ENCODE assay signal across 10 mouse cellular contexts in genomic region chr8:31720585-31720984, GRCm38 (mm10).
A peak's percentile ranks its signal among the peaks of the same experiment; 100 is the strongest.
DNase-seq lines count a peak whose midpoint lies in the region; ATAC-seq and TF ChIP-seq lines count a peak whose summit lies in the region.
"Had no signal": no experiment of that assay in that cellular context is flagged by ENCODE, and none has a peak within 500 bp of the region (broad histone marks: within the 10 kb centered on the region; RNA-seq: fewer than 3 reads in every experiment).

No protein-coding gene starts in this region.

- no peak for TF ChIP-seq EP300 in liver, embryonic 14.5 days (IDR thresholded peaks at IDR 0.05; ENCODE audit: low read depth)

- TF ChIP-seq POLR2A in brain, embryonic 14.5 days (IDR thresholded peaks at IDR 0.05; ENCODE audit: borderline replicate concordance, extremely low read depth, insufficient read depth, insufficient read length, poor library complexity, severe bottlenecking), result no peak

- intact Hi-C loops in gastrocnemius, postnatal 36 days (cut with DNase I), result no loop called here

- DNase-seq in forebrain, embryonic 14.5 days (ENCODE audit: low spot score), result peak; percentile 27
- no peak for DNase-seq in forebrain, embryonic 10.5 days (ENCODE audit: extremely low spot score, low spot score)
- peak; percentile 75 for DNase-seq in 3134 (ENCODE audit: extremely low read depth, insufficient read length, low spot score)
- peak; percentile 55 for DNase-seq in brain, embryonic 14.5 days (ENCODE audit: low read depth)
- DNase-seq in liver, embryonic 14.5 days (ENCODE audit: low read depth in 3 of 3, low spot score in 3 of 3), result peak in 1 of 3 experiments; percentile 24
- DNase-seq in spleen, postnatal 36 days (ENCODE audit: low spot score in 2 of 2), result no peak
- DNase-seq in layer of hippocampus, postnatal 25 days (ENCODE audit: extremely low spot score in 1 of 2, low spot score in 1 of 2), result no peak
- no peak for DNase-seq in gastrocnemius, postnatal 36 days
- DNase-seq: cerebellum, postnatal 14 days had no signal

- no peaks in the 10 kb centered on the region for H3K4me1 ChIP-seq in forebrain, embryonic 14.5 days (ENCODE audit: control insufficient read depth, insufficient read depth, low read length)
- peaks cover 8% of the 10 kb centered on the region for H3K4me1 ChIP-seq in forebrain, embryonic 10.5 days
- peaks cover 44 to 53% of the 10 kb centered on the region in 2 experiments for H3K4me1 ChIP-seq in liver, embryonic 14.5 days (replicated peaks; ENCODE audit: control insufficient read depth in 2 of 2, insufficient read depth in 2 of 2, low read length in 1 of 2)
- H3K4me1 ChIP-seq: midbrain, embryonic 12.5 days had no signal

- H3K4me3 ChIP-seq in forebrain, embryonic 14.5 days (ENCODE audit: low read depth, low read length), result no peak overlapping the region
- H3K4me3 ChIP-seq in forebrain, embryonic 10.5 days, result no peak overlapping the region
- no peak overlapping the region for H3K4me3 ChIP-seq in liver, embryonic 14.5 days (ENCODE audit: insufficient read depth in 1 of 2, low read depth in 2 of 2, low read length in 2 of 2)
- H3K4me3 ChIP-seq: midbrain, embryonic 12.5 days had no signal

- H3K27me3 ChIP-seq in forebrain, embryonic 14.5 days (replicated peaks; ENCODE audit: control insufficient read depth, insufficient read depth, low read length), result no peaks in the 10 kb centered on the region
- no peaks in the 10 kb centered on the region for H3K27me3 ChIP-seq in forebrain, embryonic 10.5 days (ENCODE audit: poor library complexity, severe bottlenecking)
- H3K27me3 ChIP-seq in liver, embryonic 14.5 days (ENCODE audit: control insufficient read depth, insufficient read depth, low read length), result no peaks in the 10 kb centered on the region
- H3K27me3 ChIP-seq: midbrain, embryonic 12.5 days had no signal

- H3K4me2 ChIP-seq in forebrain, embryonic 14.5 days (ENCODE audit: low read length), result no peak overlapping the region
- peak overlapping the region; percentile 61 for H3K4me2 ChIP-seq in liver, embryonic 14.5 days (ENCODE audit: low read depth)
- H3K4me2 ChIP-seq: midbrain, embryonic 12.5 days had no signal

- 39% methylated on average over 3 of the region's 3 CpGs for WGBS in forebrain, embryonic 14.5 days
- 47% methylated on average over 3 of the region's 3 CpGs for WGBS in forebrain, embryonic 10.5 days
- 21% methylated on average over 3 of the region's 3 CpGs for WGBS in liver, embryonic 14.5 days (ENCODE audit: insufficient replicate concordance)

- H3K27ac ChIP-seq in forebrain, embryonic 14.5 days (ENCODE audit: low read depth, low read length), result no peak overlapping the region
- H3K27ac ChIP-seq in forebrain, embryonic 10.5 days, result no peak overlapping the region
- peak overlapping the region; percentile 85 for H3K27ac ChIP-seq in liver, embryonic 14.5 days
- H3K27ac ChIP-seq: midbrain, embryonic 12.5 days had no signal

- no peak for ATAC-seq in forebrain, embryonic 14.5 days
- peak; percentile 63 for ATAC-seq in liver, embryonic 14.5 days (ENCODE audit: insufficient read depth)

- no peak for TF ChIP-seq CTCF in brain, embryonic 14.5 days (IDR thresholded peaks at IDR 0.05; ENCODE audit: borderline replicate concordance, extremely low read depth, insufficient read depth, insufficient read length)
- TF ChIP-seq CTCF in liver, embryonic 14.5 days (IDR thresholded peaks at IDR 0.05; ENCODE audit: low read depth), result no peak

- H3K36me3 ChIP-seq in forebrain, embryonic 14.5 days (ENCODE audit: control insufficient read depth, insufficient read depth, low read length), result no peaks in the 10 kb centered on the region
- H3K36me3 ChIP-seq in forebrain, embryonic 10.5 days (replicated peaks), result no peaks in the 10 kb centered on the region
- no peaks in the 10 kb centered on the region for H3K36me3 ChIP-seq in liver, embryonic 14.5 days (replicated peaks; ENCODE audit: control insufficient read depth, insufficient read depth, low read depth)
- H3K36me3 ChIP-seq: midbrain, embryonic 12.5 days had no signal

- no peak overlapping the region for H3K9ac ChIP-seq in forebrain, embryonic 14.5 days (ENCODE audit: low read length)
- H3K9ac ChIP-seq in liver, embryonic 14.5 days (replicated peaks), result peak overlapping the region; percentile 41
- H3K9ac ChIP-seq: midbrain, embryonic 12.5 days had no signal

- no peaks in the 10 kb centered on the region for H3K9me3 ChIP-seq in forebrain, embryonic 14.5 days (replicated peaks; ENCODE audit: control insufficient read depth, low read length)
- no peaks in the 10 kb centered on the region for H3K9me3 ChIP-seq in forebrain, embryonic 10.5 days
- H3K9me3 ChIP-seq in liver, embryonic 14.5 days (ENCODE audit: control insufficient read depth, low read length), result no peaks in the 10 kb centered on the region
- H3K9me3 ChIP-seq: midbrain, embryonic 12.5 days had no signal

Comparison
In these comparisons a context has a peak if more than half of its experiments do, and no peak if none do; other contexts are left out.
1. DNase-seq: peak in forebrain, embryonic 14.5 days (single experiment), 3134 (single experiment) and brain, embryonic 14.5 days (single experiment); none in forebrain, embryonic 10.5 days (single experiment), spleen, postnatal 36 days (0 of 2), layer of hippocampus, postnatal 25 days (0 of 2) and gastrocnemius, postnatal 36 days (0 of 2).